In the genomic region with DNA sequence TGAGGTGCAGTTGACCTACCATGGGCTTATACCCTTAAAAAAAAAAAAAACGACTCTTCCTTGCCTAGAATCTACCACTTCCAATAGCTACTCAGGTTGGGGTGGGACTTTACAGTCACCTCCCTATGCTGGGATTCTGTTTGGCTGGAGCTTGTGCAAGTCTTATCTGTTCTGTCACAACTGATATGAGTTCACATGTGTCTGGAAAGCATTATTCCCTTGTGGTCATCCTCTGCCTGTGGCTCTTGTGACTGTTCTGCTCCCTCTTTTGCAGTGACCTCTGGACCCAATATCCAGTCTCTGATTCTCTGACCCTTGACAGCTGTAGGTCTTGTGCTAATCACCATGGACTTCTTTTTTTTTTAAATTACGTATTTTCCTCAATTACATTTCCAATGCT, we compare ENCODE assay signal across 24 mouse cellular contexts.
"Had no signal": no experiment of that assay in that cellular context is flagged by ENCODE, and none has a peak within 500 bp of the region (broad histone marks: within the 10 kb centered on the region; RNA-seq: fewer than 3 reads in every experiment).

No protein-coding gene starts in this region.

- DNase-seq: forebrain, postnatal 0 days; gastrocnemius, postnatal 14 days; gastrocnemius, postnatal 36 days; heart, adult 11 months; heart, postnatal 14 days; heart, postnatal 36 days; kidney, adult 2 months; kidney, adult 9 months; kidney, postnatal 14 days; kidney, postnatal 36 days; layer of hippocampus, adult 9-11 months; layer of hippocampus, postnatal 36 days; left cerebral cortex, postnatal 4 days had no signal

- H3K27me3 ChIP-seq: heart, embryonic 13.5 days; heart, embryonic 15.5 days; hindbrain, embryonic 15.5 days; kidney, embryonic 15.5 days; limb, embryonic 13.5 days; limb, embryonic 15.5 days had no signal

- H3K4me2 ChIP-seq: heart, embryonic 13.5 days; heart, embryonic 15.5 days; hindbrain, embryonic 13.5 days; hindbrain, embryonic 15.5 days; kidney, embryonic 15.5 days; limb, embryonic 13.5 days; limb, embryonic 15.5 days had no signal

- H3K9ac ChIP-seq: forebrain, postnatal 0 days; heart, embryonic 13.5 days; heart, embryonic 15.5 days; hindbrain, embryonic 13.5 days; hindbrain, embryonic 15.5 days; kidney, embryonic 15.5 days; limb, embryonic 13.5 days; limb, embryonic 15.5 days; liver, embryonic 14.5 days had no signal

- H3K36me3 ChIP-seq: heart, embryonic 10.5 days; heart, embryonic 13.5 days; heart, embryonic 15.5 days; hindbrain, embryonic 13.5 days; hindbrain, embryonic 15.5 days; kidney, embryonic 15.5 days; limb, embryonic 13.5 days; limb, embryonic 15.5 days had no signal

- H3K4me1 ChIP-seq: hindbrain, embryonic 15.5 days; limb, embryonic 15.5 days had no signal

- H3K27ac ChIP-seq: heart, embryonic 10.5 days; heart, embryonic 13.5 days; heart, embryonic 15.5 days; hindbrain, embryonic 13.5 days; hindbrain, embryonic 15.5 days; hindbrain, postnatal 0 days; kidney, embryonic 15.5 days; kidney, postnatal 0 days; limb, embryonic 13.5 days; limb, embryonic 15.5 days; liver, embryonic 14.5 days had no signal

- H3K9me3 ChIP-seq: heart, embryonic 10.5 days; heart, embryonic 15.5 days; hindbrain, embryonic 13.5 days; hindbrain, embryonic 15.5 days; kidney, embryonic 15.5 days; limb, embryonic 15.5 days had no signal

- H3K4me3 ChIP-seq: heart, embryonic 10.5 days; heart, embryonic 13.5 days; heart, embryonic 15.5 days; hindbrain, embryonic 13.5 days; hindbrain, embryonic 15.5 days; kidney, embryonic 15.5 days; limb, embryonic 13.5 days; limb, embryonic 15.5 days had no signal

- ATAC-seq: forebrain, postnatal 0 days; hindbrain, postnatal 0 days had no signal
